Mouse (Mus musculus) activated CD4-positive, CD25-positive, alpha-beta regulatory T cell, adult 9 weeks (primary cell): Measurements from ENCODE around the gene Lonrf3. TPM values are rescaled to one million over a fixed set of nuclear protein-coding genes. Genes with fewer than 3 reads are reported as not detected.

Experiments used
- polyA plus RNA-seq: library from polyadenylated mRNA; unstranded; fragments of 100-300 nt; shearing (Covaris generic); gene quantifications from one replicate; pipeline ENCODE4 v1.2.1, GENCODE M21; 2017

Lonrf3 gene
- not detected for polyA plus RNA-seq

DNA sequence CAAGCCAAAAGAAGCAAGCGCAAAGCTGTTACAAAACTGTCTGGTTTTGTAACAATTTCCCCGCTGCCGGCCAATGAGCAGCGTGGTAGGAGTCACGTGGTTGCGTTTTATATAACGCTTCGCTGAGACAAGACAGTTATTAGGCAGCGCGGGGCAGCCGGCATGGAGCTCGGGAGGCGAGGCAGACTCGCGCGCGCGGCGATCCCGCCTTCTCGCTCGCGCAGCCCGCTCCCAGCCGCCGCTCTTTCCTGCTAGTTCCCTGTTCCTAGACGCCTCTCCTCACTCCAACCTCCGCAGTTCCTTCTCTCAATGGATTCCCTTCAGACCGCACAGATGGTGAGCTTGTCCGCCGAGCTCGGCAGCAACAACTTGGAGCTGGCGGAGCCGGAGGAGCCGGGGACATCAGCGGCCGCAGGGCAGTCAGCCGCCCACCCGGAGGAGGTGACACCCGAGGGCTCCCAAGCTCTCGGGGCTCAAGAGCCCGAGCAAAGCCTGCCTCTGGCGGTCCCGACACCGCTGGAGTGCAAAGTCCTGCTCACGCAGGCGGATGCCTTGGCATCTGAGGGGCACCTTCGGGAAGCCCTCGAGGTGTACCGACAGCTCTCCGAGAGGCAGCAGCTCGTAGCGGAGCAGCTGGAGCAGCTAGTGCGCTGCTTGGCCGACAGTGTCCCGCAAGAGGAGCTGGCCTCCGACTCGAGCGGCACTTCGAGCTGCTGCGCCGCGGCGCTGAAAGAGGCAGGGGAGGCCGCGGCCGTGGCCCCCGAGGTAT, at the start of gene Lonrf3:
Gene Lonrf3, plus strand, starts transcription at position 83 of the 769 bp plus-strand sequence.

GRCm38 (mm10) chrX:36400980-36401379, 72.8 kb downstream of the Lonrf3 start, which contains the start of gene Gm6268:
Gm6268 (plus strand) TSS chrX:36401280.

Other genes starting within 250 kb of the Lonrf3 start
- gene Il13ra1, start 216.2 kb upstream of the Lonrf3 start, polyA plus RNA-seq = 4.1 TPM
- gene Zcchc12, start 132.4 kb upstream of the Lonrf3 start, polyA plus RNA-seq = 1.7 TPM
- not detected for gene Gm6268, start 72.9 kb downstream of the Lonrf3 start, polyA plus RNA-seq
- not detected for gene Gm14569, start 163.5 kb downstream of the Lonrf3 start, polyA plus RNA-seq